Mouse (Mus musculus) limb, embryonic 14.5 days (tissue): ENCODE measurements around the gene Ccdc32. TPM values are rescaled to one million over a fixed set of nuclear protein-coding genes. Genes with fewer than 3 reads are reported as not detected.
A peak's percentile ranks its signal among the peaks of the same experiment; 100 is the strongest.

ENCODE experiments used
- ATAC-seq: fragments of 200-750 bp; cut with Nextera tagmentation; 2 replicates; pipeline ENCODE4 v1.8.0; 2017; ENCODE audit warnings: low read depth, moderate number of reproducible peaks, moderate TSS enrichment; ENCODE audit not compliant: low FRiP score
- DNase-seq: peaks from one replicate; pipeline ENCODE4 v3.0.0-alpha.2; 2015; ENCODE audit warnings: low spot score
- H3K27ac ChIP-seq: fragments of 300-500 bp; sonication (generic); replicated peaks from 2 replicates; pipeline ENCODE4 v1.5.1; 2014; ENCODE audit warnings: low read depth, mild to moderate bottlenecking, low read length, moderate library complexity, mixed read lengths
- H3K27me3 ChIP-seq: fragments of 300-500 bp; sonication (generic); 2 replicates; pipeline ENCODE4 v1.6.1; 2014; ENCODE audit warnings: low read length, mixed read lengths; ENCODE audit not compliant: control insufficient read depth, insufficient read depth
- H3K36me3 ChIP-seq: fragments of 300-500 bp; sonication (generic); 2 replicates; pipeline ENCODE4 v1.6.1; 2014; ENCODE audit warnings: mild to moderate bottlenecking, low read length, moderate library complexity, mixed read lengths; ENCODE audit not compliant: control insufficient read depth, insufficient read depth
- H3K4me1 ChIP-seq: fragments of 300-500 bp; sonication (generic); 2 replicates; pipeline ENCODE4 v1.6.1; 2014; ENCODE audit warnings: antibody characterized with exemption, low read length, mixed read lengths; ENCODE audit not compliant: control insufficient read depth, insufficient read depth
- H3K4me2 ChIP-seq: fragments of 300-500 bp; sonication (generic); replicated peaks from 2 replicates; pipeline ENCODE4 v1.6.1; 2014; ENCODE audit warnings: low read depth, mild to moderate bottlenecking, low read length, moderate library complexity; ENCODE audit not compliant: severe bottlenecking
- H3K4me3 ChIP-seq: fragments of 300-500 bp; sonication (generic); replicated peaks from 2 replicates; pipeline ENCODE4 v1.5.1; 2014; ENCODE audit warnings: low read length
- H3K9ac ChIP-seq: fragments of 300-500 bp; sonication (generic); 2 replicates; pipeline ENCODE4 v1.6.1; 2014; ENCODE audit warnings: mild to moderate bottlenecking, low read depth, low read length, moderate library complexity; ENCODE audit not compliant: severe bottlenecking
- H3K9me3 ChIP-seq: fragments of 300-500 bp; sonication (generic); 2 replicates; pipeline ENCODE4 v1.6.1; 2016; ENCODE audit warnings: low read length; ENCODE audit not compliant: control insufficient read depth
- POLR2A ChIP-seq: fragments of 200-500 bp; IDR thresholded peaks from 2 replicates; pipeline ENCODE4 v1.8.0; 2012; ENCODE audit warnings: inconsistent platforms, mild to moderate bottlenecking, moderate library complexity, borderline replicate concordance; ENCODE audit not compliant: insufficient read depth, insufficient read length; ENCODE audit errors: extremely low read depth
- WGBS: fragments of 180-500 bp; shearing (Covaris S2); extraction: QIAGEN DNeasy Blood & Tissue Kit; methylation state at CpG from one replicate; pipeline ENCODE4 v1.1.7; 2014; 5-methylcytosine and 5-hydroxymethylcytosine counted together
- polyA plus RNA-seq, 2 experiments: library from polyadenylated mRNA; depleted of rRNA in 1 of 2; stranded (reverse) in 1 of 2; unstranded in 1 of 2; fragments of >200 nt; fragmentation: Nextera tagmentation in 1 of 2; extraction: Ambion mirVana in 1 of 2; gene quantifications; 2 replicates each; pipeline versions ENCODE4 v1.2.1 to v1.2.3; 2012 to 2014

Gene Ccdc32
- polyA plus RNA-seq (2012; rRNA removed) (13.5 and 14.6 TPM in 2 replicates), polyA plus RNA-seq (2014; fragmentation: Nextera tagmentation; extraction: Ambion mirVana) (21.5 and 23.5 TPM in 2 replicates)

- WGBS: 2% methylated on average over 28 of the region's 28 CpGs
Observed at GRCm38 (mm10) chr2:119028941-119029551, at the start of gene Ccdc32. TSS of gene Ccdc32 (minus strand) at chr2:119029393.

GRCm38 (mm10) chr2:119072397-119072796 lies 43.2 kb upstream of the Ccdc32 start:
- ATAC-seq (no peak), DNase-seq (no peak)
- Histone ChIP-seq H3K36me3 (peaks cover 40% of the 10 kb centered on the region), H3K4me1 (no peaks in the 10 kb centered on the region), H3K4me2 (no peak overlapping the region), H3K9me3 (no peaks in the 10 kb centered on the region), H3K27ac (no peak overlapping the region), H3K4me3 (no peak overlapping the region), H3K9ac (no peak overlapping the region), H3K27me3 (no peaks in the 10 kb centered on the region)
- no peak for TF ChIP-seq POLR2A
- WGBS: 93% methylated on average over 4 of the region's 4 CpGs

More at GRCm38 (mm10) chr2:119028941-119029551, at the start of gene Ccdc32:
- peak within 1 kb of the TSS; percentile 84 for H3K4me2 ChIP-seq
- H3K27me3 ChIP-seq: no peaks in the 10 kb centered on the region
- TF ChIP-seq POLR2A: no peak
- peak within 1 kb of the TSS; percentile 64 for H3K9ac ChIP-seq
- peaks cover 5% of the 10 kb centered on the region; the same call in 1 of the 2 replicates for H3K4me1 ChIP-seq
- no peak within 1 kb of the TSS for H3K27ac ChIP-seq
- H3K9me3 ChIP-seq: no peaks in the 10 kb centered on the region
- DNase-seq (peak; percentile 99), ATAC-seq (peak; percentile 98)
- peaks cover 7% of the 10 kb centered on the region; the same call in 1 of the 2 replicates for H3K36me3 ChIP-seq
- peak within 1 kb of the TSS; percentile 67 for H3K4me3 ChIP-seq

- no peaks in the 10 kb centered on the region for H3K9me3 ChIP-seq
- H3K4me1 ChIP-seq: no peaks in the 10 kb centered on the region
- H3K4me3 ChIP-seq: no peak overlapping the region
- no peaks in the 10 kb centered on the region for H3K27me3 ChIP-seq
- no peak for ATAC-seq
- no peak for TF ChIP-seq POLR2A
- DNase-seq: no peak
- WGBS: 97% methylated on average over 2 of the region's 2 CpGs
- no peak overlapping the region for H3K4me2 ChIP-seq
- H3K27ac ChIP-seq: no peak overlapping the region
- H3K36me3 ChIP-seq: peaks cover 7% of the 10 kb centered on the region
- H3K9ac ChIP-seq: no peak overlapping the region
Observed at GRCm38 (mm10) chr2:119060139-119060538, 30.9 kb upstream of the Ccdc32 start.

GRCm38 (mm10) chr2:119050132-119050650 lies 21.0 kb upstream of the Ccdc32 start:
- DNase-seq (no peak), ATAC-seq (no peak)
- Histone ChIP-seq H3K9ac (no peak overlapping the region), H3K9me3 (no peaks in the 10 kb centered on the region), H3K4me2 (no peak overlapping the region), H3K36me3 (no peaks in the 10 kb centered on the region), H3K27me3 (no peaks in the 10 kb centered on the region), H3K27ac (no peak overlapping the region), H3K4me1 (no peaks in the 10 kb centered on the region; the same call in 1 of the 2 replicates), H3K4me3 (no peak overlapping the region)
- WGBS: 91% methylated on average over 4 of the region's 4 CpGs
- no peak for TF ChIP-seq POLR2A

GRCm38 (mm10) chr2:119047849-119048248 lies 18.7 kb upstream of the Ccdc32 start:
- no peaks in the 10 kb centered on the region for H3K9me3 ChIP-seq
- 16% methylated on average over 4 of the region's 4 CpGs for WGBS

More at GRCm38 (mm10) chr2:119047849-119048248, 18.7 kb upstream of the Ccdc32 start:
- Histone ChIP-seq H3K9ac (peak overlapping the region; percentile 74), H3K4me3 (peak overlapping the region; percentile 87), H3K4me1 (no peaks in the 10 kb centered on the region; the same call in 1 of the 2 replicates), H3K27me3 (no peaks in the 10 kb centered on the region), H3K27ac (no peak overlapping the region), H3K4me2 (peak overlapping the region; percentile 60), H3K36me3 (no peaks in the 10 kb centered on the region)
- DNase-seq (no peak), ATAC-seq (no peak)
- TF ChIP-seq POLR2A: no peak
